15 mouse cellular contexts compared by ENCODE assay signal in genomic region chr10:62906336-62906735, GRCm38 (mm10).
"Had no signal": no experiment of that assay in that cellular context is flagged by ENCODE, and none has a peak within 500 bp of the region (broad histone marks: within the 10 kb centered on the region; RNA-seq: fewer than 3 reads in every experiment).

No protein-coding gene starts in this region.

- H3K27ac ChIP-seq: neural tube, embryonic 13.5 days; neural tube, embryonic 15.5 days; stomach, embryonic 15.5 days; stomach, postnatal 0 days had no signal

- H3K4me1 ChIP-seq: neural tube, embryonic 13.5 days; neural tube, embryonic 15.5 days; stomach, embryonic 15.5 days had no signal

- DNase-seq: retina, postnatal 1 day; right cerebral cortex, adult 18-20 months; right cerebral cortex, postnatal 25 days; right cerebral cortex, postnatal 4 days; spleen, adult 18-20 months; thymus, adult 18-20 months; thymus, adult 2 months; thymus, postnatal 14 days; thymus, postnatal 25 days; thymus, postnatal 36 days; thymus, postnatal 4 days had no signal

- H3K27me3 ChIP-seq: neural tube, embryonic 13.5 days; neural tube, embryonic 15.5 days; stomach, embryonic 15.5 days had no signal

- H3K4me2 ChIP-seq: neural tube, embryonic 13.5 days; neural tube, embryonic 15.5 days; stomach, embryonic 15.5 days had no signal

- H3K36me3 ChIP-seq: neural tube, embryonic 13.5 days; neural tube, embryonic 15.5 days; stomach, embryonic 15.5 days had no signal

- H3K9ac ChIP-seq: neural tube, embryonic 13.5 days; neural tube, embryonic 15.5 days; stomach, embryonic 15.5 days had no signal

- H3K4me3 ChIP-seq: neural tube, embryonic 13.5 days; neural tube, embryonic 15.5 days; stomach, embryonic 15.5 days had no signal

- H3K9me3 ChIP-seq: neural tube, embryonic 13.5 days; neural tube, embryonic 15.5 days; stomach, embryonic 15.5 days had no signal
